Mouse (Mus musculus) cerebellum, adult 11-12 months (tissue): Measurements from ENCODE around the gene Rgmb.
A peak's percentile ranks its signal among the peaks of the same experiment; 100 is the strongest.

ENCODE experiments used
- DNase-seq: peaks from one replicate; pipeline ENCODE4 v3.0.0; 2022

The Rgmb gene

GRCm38 (mm10) chr17:15830766-15831644 is at the start of gene Rgmb:
Gene Rgmb (minus strand): TSS chr17:15831039.
- peak; percentile 43 for DNase-seq

GRCm38 (mm10) chr17:15874765-15875164 is 43.9 kb upstream of the Rgmb start:
- DNase-seq = no peak

GRCm38 (mm10) chr17:15872093-15872492 is 41.3 kb upstream of the Rgmb start:
- DNase-seq = no peak

- DNase-seq = no peak
These were observed 34.4 kb upstream of the Rgmb start for GRCm38 (mm10) chr17:15865249-15865648.

GRCm38 (mm10) chr17:15862355-15862754 is 31.5 kb upstream of the Rgmb start:
- peak; percentile 16 for DNase-seq

GRCm38 (mm10) chr17:15853121-15853520 is 22.3 kb upstream of the Rgmb start:
- DNase-seq = no peak

- DNase-seq = no peak
These were observed 19.7 kb upstream of the Rgmb start for GRCm38 (mm10) chr17:15850544-15850943.

GRCm38 (mm10) chr17:15841425-15841824 is 10.6 kb upstream of the Rgmb start:
- DNase-seq = no peak

- DNase-seq = no peak
These were observed 1.6 kb upstream of the Rgmb start for GRCm38 (mm10) chr17:15832398-15832797.

GRCm38 (mm10) chr17:15831810-15832209 is 971 bp upstream of the Rgmb start:
- no peak for DNase-seq

GRCm38 (mm10) chr17:15830171-15830765 is 571 bp downstream of the Rgmb start:
- peak; percentile 42 for DNase-seq

GRCm38 (mm10) chr17:15829198-15830170 is 1.4 kb downstream of the Rgmb start:
- peak; percentile 42 for DNase-seq

- no peak for DNase-seq
These were observed 2.5 kb downstream of the Rgmb start for GRCm38 (mm10) chr17:15828131-15828917.

- peak; percentile 72 for DNase-seq
These were observed 3.9 kb downstream of the Rgmb start for GRCm38 (mm10) chr17:15826928-15827327.

- DNase-seq = peak; percentile 99
These were observed 4.4 kb downstream of the Rgmb start for GRCm38 (mm10) chr17:15826444-15826909.

GRCm38 (mm10) chr17:15825481-15826396 is 5.1 kb downstream of the Rgmb start:
- peak; percentile 36 for DNase-seq

GRCm38 (mm10) chr17:15824854-15825253 is 6.0 kb downstream of the Rgmb start:
- DNase-seq = no peak

- peak; percentile 67 for DNase-seq
These were observed 6.5 kb downstream of the Rgmb start for GRCm38 (mm10) chr17:15824337-15824736.

GRCm38 (mm10) chr17:15823838-15824237 is 7.0 kb downstream of the Rgmb start:
- peak; percentile 41 for DNase-seq

- no peak for DNase-seq
These were observed 7.6 kb downstream of the Rgmb start for GRCm38 (mm10) chr17:15823215-15823614.

GRCm38 (mm10) chr17:15822376-15822775 is 8.5 kb downstream of the Rgmb start:
- DNase-seq = no peak
